11 mouse cellular contexts compared by ENCODE assay signal in genomic region chr19:58358063-58358462, GRCm38 (mm10).
"Had no signal": no experiment of that assay in that cellular context is flagged by ENCODE, and none has a peak within 500 bp of the region (broad histone marks: within the 10 kb centered on the region; RNA-seq: fewer than 3 reads in every experiment).

No protein-coding gene starts in this region.

- ATAC-seq: intestine, embryonic 15.5 days; lung, postnatal 0 days; midbrain, embryonic 16.5 days had no signal

- DNase-seq: kidney, adult 18-20 months; kidney, postnatal 10 days; kidney, postnatal 4 days; left cerebral cortex, postnatal 4 days; lung, adult 2 months; lung, postnatal 36 days; right cerebral cortex, postnatal 25 days; thymus, adult 2 months had no signal
